Mouse (Mus musculus) hindbrain, embryonic 10.5 days (tissue): Measurements from ENCODE around the gene Mkln1. TPM values are rescaled to one million over a fixed set of nuclear protein-coding genes. Genes with fewer than 3 reads are reported as not detected.

Experiments used
- DNase-seq: peaks from one replicate; pipeline ENCODE4 v3.0.0-alpha.2; 2017; ENCODE audit warnings: low spot score
- H3K27ac ChIP-seq: fragments of 300-500 bp; sonication (generic); 2 replicates; pipeline ENCODE4 v1.5.1; 2016; ENCODE audit warnings: mild to moderate bottlenecking, moderate library complexity
- H3K27me3 ChIP-seq: fragments of 300-500 bp; sonication (generic); 2 replicates; pipeline ENCODE4 v1.6.1; 2016; ENCODE audit warnings: mild to moderate bottlenecking; ENCODE audit not compliant: poor library complexity, insufficient read depth, severe bottlenecking
- H3K36me3 ChIP-seq: fragments of 300-500 bp; sonication (generic); 2 replicates; pipeline ENCODE4 v1.6.1; 2016; ENCODE audit warnings: mild to moderate bottlenecking, moderate library complexity
- H3K4me1 ChIP-seq: fragments of 300-500 bp; sonication (generic); replicated peaks from 2 replicates; pipeline ENCODE4 v1.6.1; 2016; ENCODE audit warnings: mild to moderate bottlenecking
- H3K4me3 ChIP-seq: fragments of 300-500 bp; sonication (generic); 2 replicates; pipeline ENCODE4 v1.5.1; 2016; ENCODE audit warnings: mild to moderate bottlenecking, moderate library complexity
- H3K9me3 ChIP-seq: fragments of 300-500 bp; sonication (generic); 2 replicates; pipeline ENCODE4 v1.6.1; 2016; ENCODE audit warnings: mild to moderate bottlenecking, moderate library complexity
- WGBS: fragments of 180-500 bp; shearing (Covaris S2); methylation state at CpG from one replicate; pipeline ENCODE4 v1.1.7; 2016; 5-methylcytosine and 5-hydroxymethylcytosine counted together
- polyA plus RNA-seq: library from polyadenylated mRNA; unstranded; fragments of >200 nt; fragmentation: Nextera tagmentation; extraction: Ambion mirVana; gene quantifications from 2 replicates; pipeline ENCODE4 v1.2.1, GENCODE M21; 2016

Mkln1 gene
- polyA plus RNA-seq, 1 experiment from 2014 or later: 201 TPM

DNA sequence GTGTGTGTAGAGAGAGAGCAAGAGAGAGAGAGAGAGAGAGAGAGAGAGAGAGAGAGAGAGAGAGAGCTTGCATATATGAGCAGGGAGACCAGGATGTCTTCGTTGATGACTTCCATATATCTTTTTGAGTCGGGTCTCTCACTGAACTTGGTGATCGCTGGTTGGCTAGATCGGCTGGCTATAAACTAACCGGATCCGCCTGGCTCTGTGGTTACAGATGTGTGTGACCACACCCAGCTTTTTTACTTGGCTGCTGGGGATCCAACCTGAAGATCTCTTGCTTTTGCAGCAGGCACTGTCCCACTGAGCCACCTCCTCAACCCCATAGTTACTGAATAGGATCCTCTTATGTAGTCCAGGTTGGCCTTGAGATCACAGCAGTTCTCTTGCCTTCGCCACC is 15.5 kb upstream of the Mkln1 start:
- Histone ChIP-seq H3K9me3 (0 out of 2 replicates have a peak, but pooled peaks cover 3% of the 10 kb centered on the region), H3K36me3 (no peaks in the 10 kb centered on the region), H3K27me3 (no peaks in the 10 kb centered on the region), H3K4me3 (no peak overlapping the region), H3K4me1 (peaks cover 7% of the 10 kb centered on the region; the same call in 1 of the 2 replicates), H3K27ac (no peak overlapping the region)
- DNase-seq: no peak
- 91% methylated on average over 7 of the region's 7 CpGs for WGBS

DNA sequence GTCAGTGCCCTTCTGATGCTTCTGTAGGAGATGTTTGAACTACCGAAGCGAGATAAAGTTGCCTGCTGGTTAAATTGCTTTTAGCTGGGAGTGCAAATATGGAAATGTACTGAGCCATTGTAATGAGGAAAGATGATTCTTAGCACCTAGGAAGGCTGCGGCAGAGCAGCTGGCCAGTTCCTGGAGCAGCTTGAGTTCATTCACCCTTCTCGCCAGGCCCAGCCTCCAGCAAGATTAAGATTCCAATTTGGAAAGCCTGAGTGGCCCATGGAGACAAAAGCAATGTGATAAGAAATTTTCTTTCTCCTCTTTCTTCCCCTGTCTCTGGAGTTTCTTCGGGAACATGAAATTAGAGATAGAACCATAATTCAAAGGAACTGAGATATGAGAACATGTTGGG is 13.7 kb upstream of the Mkln1 start:
- Histone ChIP-seq H3K36me3 (no peaks in the 10 kb centered on the region), H3K4me1 (peaks cover 7% of the 10 kb centered on the region; the same call in 1 of the 2 replicates), H3K9me3 (0 out of 2 replicates have a peak, but pooled peaks cover 3% of the 10 kb centered on the region), H3K4me3 (no peak overlapping the region), H3K27me3 (no peaks in the 10 kb centered on the region), H3K27ac (no peak overlapping the region)
- no peak for DNase-seq
- WGBS: 75% methylated on average over 5 of the region's 5 CpGs

DNA sequence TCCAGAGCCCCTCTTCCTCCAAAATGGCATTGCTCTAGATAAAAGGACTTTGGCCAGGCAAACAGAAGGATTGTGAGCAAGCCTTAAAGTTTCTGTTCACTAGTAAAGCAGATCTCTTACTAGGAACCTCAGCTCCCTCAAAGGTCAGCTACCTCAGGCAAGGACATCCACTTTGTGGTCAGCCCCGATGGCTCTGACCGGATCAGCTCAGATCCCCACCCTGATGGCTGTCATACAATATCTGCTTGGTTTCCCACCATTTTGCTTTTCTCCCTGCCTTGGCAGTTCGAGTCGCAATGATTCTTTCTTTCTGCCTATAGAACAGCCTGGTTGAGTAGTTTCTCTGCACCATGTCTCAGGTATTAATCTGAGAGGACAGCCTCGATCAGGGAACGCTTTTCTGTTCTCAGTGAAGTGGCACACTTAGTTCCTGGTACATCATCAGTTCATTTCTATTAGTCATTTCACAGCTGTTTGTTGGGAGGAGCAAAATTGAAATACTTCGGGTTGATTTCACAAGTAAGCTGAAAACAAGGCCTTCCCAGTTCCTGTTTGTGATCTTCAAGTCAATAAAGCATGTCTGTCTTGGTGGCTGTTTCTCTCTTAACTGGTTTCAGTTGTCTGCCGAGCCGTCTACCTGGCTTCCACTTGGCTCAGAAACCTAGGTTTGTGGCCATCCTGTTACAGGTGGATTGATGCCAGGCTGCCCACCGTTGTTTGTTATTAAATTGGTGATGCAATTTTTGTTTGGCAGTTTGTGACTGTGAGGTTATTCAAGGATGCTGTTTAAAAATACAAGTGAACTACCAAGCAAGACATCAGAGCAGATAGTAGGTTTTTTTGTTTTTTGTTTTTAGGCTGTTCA is 13.0 kb upstream of the Mkln1 start:
- Histone ChIP-seq H3K27ac (no peak overlapping the region), H3K4me1 (peaks cover 12% of the 10 kb centered on the region; the same call in 1 of the 2 replicates), H3K36me3 (no peaks in the 10 kb centered on the region), H3K4me3 (no peak overlapping the region), H3K27me3 (no peaks in the 10 kb centered on the region), H3K9me3 (0 out of 2 replicates have a peak, but pooled peaks cover 1% of the 10 kb centered on the region)
- no peak for DNase-seq
- 94% methylated on average over 10 of the region's 10 CpGs for WGBS

DNA sequence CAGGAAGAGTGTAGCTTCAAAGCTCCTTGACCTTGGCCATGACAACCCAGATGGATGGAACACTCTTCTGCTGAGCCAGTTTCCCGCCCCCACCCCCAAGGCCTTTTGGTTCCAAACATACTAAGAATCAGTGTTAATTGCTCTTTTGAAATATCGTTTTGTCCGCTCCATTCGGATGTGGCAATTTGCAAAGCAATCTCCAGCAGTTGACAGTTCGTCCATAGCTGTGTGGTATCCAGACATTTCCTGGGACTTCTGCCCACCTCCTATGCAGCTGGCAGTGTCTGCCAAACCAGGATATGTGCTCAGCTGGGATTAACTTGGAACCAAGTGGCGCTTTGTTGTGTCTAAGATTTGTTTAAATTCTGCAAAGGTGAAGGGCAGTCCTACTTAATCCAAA is 8.8 kb upstream of the Mkln1 start:
- Histone ChIP-seq H3K4me3 (no peak overlapping the region), H3K27me3 (no peaks in the 10 kb centered on the region), H3K36me3 (no peaks in the 10 kb centered on the region), H3K27ac (no peak overlapping the region), H3K4me1 (peaks cover 5% of the 10 kb centered on the region; the same call in 1 of the 2 replicates), H3K9me3 (no peaks in the 10 kb centered on the region)
- WGBS: 94% methylated on average over 6 of the region's 6 CpGs
- no peak for DNase-seq

DNA sequence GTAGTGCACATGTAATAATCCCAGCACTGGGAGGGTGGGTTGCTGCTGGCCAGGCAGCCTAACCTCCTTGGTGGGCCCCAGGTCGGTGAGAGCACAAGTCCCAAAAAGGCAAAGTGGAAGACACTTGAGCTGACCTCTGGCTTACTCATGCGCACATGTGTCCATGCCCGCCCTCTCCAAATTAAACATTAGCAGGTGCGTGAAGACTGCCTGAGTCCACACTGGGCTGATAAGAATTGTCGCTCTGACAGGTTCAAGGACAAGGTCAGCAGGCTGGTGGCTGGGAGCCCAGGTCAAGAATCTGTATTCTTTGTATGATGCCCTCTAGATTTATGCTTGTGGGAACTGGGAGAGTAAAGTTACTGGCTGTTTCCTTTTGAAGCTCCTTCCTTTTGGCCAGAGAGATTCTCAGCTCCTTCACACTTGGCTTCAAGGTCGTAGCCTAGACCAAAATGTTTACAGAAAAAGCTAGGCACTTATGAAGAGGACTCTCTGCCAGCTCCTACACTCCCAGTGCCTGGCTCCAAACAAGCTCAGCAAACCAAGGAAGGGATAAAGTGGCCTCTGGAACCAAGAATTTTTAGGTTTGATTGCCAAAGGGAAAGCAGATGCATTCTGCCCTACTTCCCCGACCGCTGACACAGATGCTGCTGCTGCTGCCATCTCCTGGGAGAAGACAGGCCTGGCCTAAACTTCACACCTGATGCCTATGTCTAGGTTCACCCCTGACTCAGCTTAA is 8.1 kb upstream of the Mkln1 start:
- DNase-seq: no peak
- H3K36me3 ChIP-seq: no peaks in the 10 kb centered on the region
- 0 out of 2 replicates have a peak, but pooled peaks cover 5% of the 10 kb centered on the region for H3K4me1 ChIP-seq
- H3K27ac ChIP-seq: no peak overlapping the region
- WGBS: 73% methylated on average over 8 of the region's 8 CpGs
- no peaks in the 10 kb centered on the region for H3K9me3 ChIP-seq
- H3K4me3 ChIP-seq: no peak overlapping the region
- H3K27me3 ChIP-seq: no peaks in the 10 kb centered on the region

DNA sequence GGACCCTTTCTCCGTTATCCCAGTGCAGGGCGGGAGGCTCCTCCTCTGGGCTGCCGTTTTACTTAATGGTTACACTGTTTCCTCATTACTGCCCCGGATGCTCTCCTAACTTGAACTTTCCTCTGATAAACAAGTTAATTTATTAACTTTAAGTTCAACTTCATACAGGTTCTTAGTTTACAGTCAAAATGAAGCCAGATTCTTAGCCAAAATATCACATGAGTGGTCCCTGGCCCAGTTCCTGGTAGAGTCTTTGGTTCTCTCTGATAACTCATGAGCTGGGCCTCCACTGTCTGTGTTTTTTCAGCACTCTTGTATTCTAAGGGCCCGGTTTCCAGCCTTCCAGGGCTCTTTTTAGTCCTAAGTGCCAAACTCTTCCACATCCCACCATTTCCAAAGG is 5.7 kb upstream of the Mkln1 start:
- 89% methylated on average over 5 of the region's 5 CpGs for WGBS
- no peak for DNase-seq
- Histone ChIP-seq H3K27ac (no peak overlapping the region), H3K27me3 (no peaks in the 10 kb centered on the region), H3K4me1 (0 out of 2 replicates have a peak, but pooled peaks cover 6% of the 10 kb centered on the region), H3K36me3 (no peaks in the 10 kb centered on the region), H3K4me3 (no peak overlapping the region), H3K9me3 (no peaks in the 10 kb centered on the region)

DNA sequence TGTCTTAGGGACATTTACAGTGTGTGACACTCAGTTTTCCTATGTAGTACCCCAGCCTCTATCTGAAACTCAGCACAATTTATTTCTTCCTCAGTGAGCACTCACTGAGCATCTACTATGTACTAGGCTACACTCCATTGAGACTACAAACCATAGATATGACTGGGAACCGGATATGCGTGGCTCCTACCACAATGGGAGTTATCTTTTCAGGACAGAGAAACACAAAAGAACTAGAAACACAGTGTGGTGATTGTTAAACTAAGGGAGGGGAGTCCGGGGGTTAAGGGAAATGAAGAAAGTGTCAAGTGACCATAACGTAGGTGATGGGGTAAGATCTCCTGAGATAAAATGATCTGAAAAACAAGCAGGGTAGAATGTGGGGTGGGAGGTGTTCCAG is 2.4 kb upstream of the Mkln1 start:
- Histone ChIP-seq H3K4me1 (peaks cover 25% of the 10 kb centered on the region), H3K36me3 (no peaks in the 10 kb centered on the region), H3K27me3 (no peaks in the 10 kb centered on the region), H3K9me3 (no peaks in the 10 kb centered on the region), H3K4me3 (no peak overlapping the region), H3K27ac (no peak overlapping the region)
- no peak for DNase-seq
- 80% methylated on average over 4 of the region's 4 CpGs for WGBS

DNA sequence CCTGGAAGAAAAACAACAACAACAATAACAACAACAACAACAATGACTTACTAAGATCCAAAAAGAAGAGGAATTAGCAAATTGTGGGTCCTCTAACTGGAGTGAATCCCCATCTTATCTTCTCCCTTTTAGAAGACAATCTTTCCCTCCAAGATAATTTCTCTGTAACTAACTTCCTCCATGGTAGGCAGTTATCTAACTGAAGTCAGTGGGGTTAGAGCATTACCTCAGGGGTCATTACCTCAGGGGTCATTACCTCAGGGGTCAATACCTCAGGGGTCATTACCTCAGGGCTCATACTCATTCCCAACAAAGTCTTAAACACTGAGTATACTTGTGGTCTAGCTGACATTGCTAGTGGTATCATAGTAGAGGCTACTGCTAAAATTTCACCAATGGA is 1.2 kb upstream of the Mkln1 start:
- DNase-seq: no peak
- Histone ChIP-seq H3K27me3 (no peaks in the 10 kb centered on the region), H3K27ac (no peak overlapping the region), H3K4me3 (no peak overlapping the region), H3K36me3 (no peaks in the 10 kb centered on the region), H3K9me3 (no peaks in the 10 kb centered on the region), H3K4me1 (peaks cover 32% of the 10 kb centered on the region)

DNA sequence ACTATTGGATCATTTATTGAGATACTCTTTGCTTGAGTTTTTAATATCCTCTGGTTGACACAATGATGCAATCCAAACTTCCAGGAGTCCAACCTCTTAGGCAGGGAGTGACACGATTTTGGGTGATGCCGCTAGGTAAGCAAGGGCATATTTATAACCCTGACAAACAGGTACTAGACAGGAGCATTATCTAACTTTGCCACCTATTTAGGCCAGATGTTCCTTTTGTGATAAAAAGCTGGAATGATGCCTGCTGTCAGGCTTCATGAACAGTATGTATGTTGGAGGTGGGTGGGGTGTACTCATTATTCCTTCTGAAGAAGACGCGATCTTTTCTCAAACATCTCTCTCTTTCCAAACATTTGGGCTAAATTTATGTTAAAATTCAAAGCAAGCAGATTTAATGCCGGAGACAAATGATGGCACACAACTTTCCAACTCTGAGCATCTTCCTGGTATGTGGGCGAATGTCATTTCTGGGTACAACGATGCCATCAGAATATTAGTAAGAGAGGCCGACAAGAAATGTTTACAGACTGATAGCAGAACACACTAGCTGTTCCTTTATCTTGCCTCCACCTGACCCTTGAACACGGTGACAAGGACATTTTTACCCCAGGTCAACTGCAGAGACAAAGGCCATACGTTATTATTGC is 632 bp upstream of the Mkln1 start:
- Histone ChIP-seq H3K27ac (peak overlapping the region; percentile 99), H3K36me3 (no peaks in the 10 kb centered on the region), H3K4me3 (peak overlapping the region; percentile 97; the same call in 1 of the 2 replicates), H3K9me3 (no peaks in the 10 kb centered on the region), H3K4me1 (peaks cover 36% of the 10 kb centered on the region), H3K27me3 (no peaks in the 10 kb centered on the region)
- 68% methylated on average over 10 of the region's 10 CpGs for whole genome bisulfite sequencing
- no peak for DNase-seq

DNA sequence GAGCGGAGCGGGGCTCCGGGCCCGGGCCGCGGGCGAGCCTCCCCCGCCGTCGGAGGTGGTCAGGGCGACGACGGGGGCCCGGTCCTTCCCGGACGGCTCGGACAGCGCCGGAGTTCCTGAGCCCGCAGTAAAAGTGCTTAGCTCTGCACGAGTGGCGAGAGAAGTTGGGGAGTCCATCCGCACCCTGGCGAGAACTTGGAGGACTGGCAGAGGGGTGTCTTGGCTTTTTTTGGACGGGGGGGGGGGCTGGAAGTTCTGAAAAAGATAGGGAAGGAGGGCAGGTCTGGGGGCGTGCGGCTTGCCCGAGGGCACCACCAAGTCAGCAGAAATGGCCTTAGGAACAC is 643 bp downstream of the Mkln1 start:
- Histone ChIP-seq H3K27ac (peak overlapping the region; percentile 99), H3K4me1 (peaks cover 36% of the 10 kb centered on the region), H3K27me3 (no peaks in the 10 kb centered on the region), H3K9me3 (no peaks in the 10 kb centered on the region), H3K36me3 (no peaks in the 10 kb centered on the region), H3K4me3 (peak overlapping the region; percentile 97)
- no peak for DNase-seq
- WGBS: under 1% methylated on average over 28 of the region's 28 CpGs

DNA sequence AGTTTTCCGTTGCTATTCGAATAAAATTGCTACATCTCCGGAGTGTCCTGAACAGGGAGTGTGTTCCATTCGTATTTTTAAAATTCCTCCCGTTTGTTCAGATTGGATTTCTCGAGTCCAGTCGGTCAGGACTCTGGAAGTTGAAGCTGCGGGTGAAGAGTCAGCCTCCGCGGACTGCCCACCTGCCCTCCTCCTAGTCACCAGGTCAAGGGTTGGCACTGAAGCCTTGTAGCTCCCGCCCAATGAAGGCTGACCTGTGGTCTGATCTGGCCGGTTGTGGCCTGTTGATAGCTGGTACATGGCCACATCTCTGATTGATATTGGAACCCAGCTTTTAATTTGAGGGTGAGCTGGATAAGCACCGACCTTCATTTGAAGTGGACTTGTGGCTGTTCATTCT is 1.0 kb downstream of the Mkln1 start:
- Histone ChIP-seq H3K27me3 (no peaks in the 10 kb centered on the region), H3K27ac (peak overlapping the region; percentile 99), H3K9me3 (no peaks in the 10 kb centered on the region), H3K4me1 (peaks cover 36% of the 10 kb centered on the region), H3K4me3 (peak overlapping the region; percentile 97), H3K36me3 (no peaks in the 10 kb centered on the region)
- 3% methylated on average over 13 of the region's 13 CpGs for WGBS
- peak; percentile 47 for DNase-seq

DNA sequence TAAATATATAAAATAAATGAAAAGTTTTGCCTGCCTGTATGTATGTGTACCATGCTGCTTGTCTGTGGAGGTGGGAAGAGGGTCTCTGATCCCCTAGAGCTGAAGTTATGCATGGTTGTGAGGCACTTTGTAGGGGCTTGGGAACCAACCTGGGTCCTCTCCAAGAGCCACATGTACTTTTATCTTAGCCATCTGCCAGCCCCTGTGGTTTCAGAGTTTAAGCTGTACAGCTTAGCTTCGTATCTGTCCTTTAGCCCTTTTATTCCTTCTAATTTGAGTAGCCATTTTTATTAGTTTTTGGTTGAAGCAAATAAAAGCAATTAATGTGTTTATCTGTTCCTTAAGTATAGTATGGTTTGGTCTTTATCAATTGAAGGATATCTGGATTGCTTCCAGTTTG is 12.5 kb downstream of the Mkln1 start:
- 87% methylated on average over 1 of the region's 1 CpGs for WGBS
- Histone ChIP-seq H3K4me1 (peaks cover 25% of the 10 kb centered on the region), H3K27me3 (no peaks in the 10 kb centered on the region), H3K36me3 (no peaks in the 10 kb centered on the region), H3K4me3 (no peak overlapping the region), H3K9me3 (no peaks in the 10 kb centered on the region), H3K27ac (no peak overlapping the region)
- no peak for DNase-seq

DNA sequence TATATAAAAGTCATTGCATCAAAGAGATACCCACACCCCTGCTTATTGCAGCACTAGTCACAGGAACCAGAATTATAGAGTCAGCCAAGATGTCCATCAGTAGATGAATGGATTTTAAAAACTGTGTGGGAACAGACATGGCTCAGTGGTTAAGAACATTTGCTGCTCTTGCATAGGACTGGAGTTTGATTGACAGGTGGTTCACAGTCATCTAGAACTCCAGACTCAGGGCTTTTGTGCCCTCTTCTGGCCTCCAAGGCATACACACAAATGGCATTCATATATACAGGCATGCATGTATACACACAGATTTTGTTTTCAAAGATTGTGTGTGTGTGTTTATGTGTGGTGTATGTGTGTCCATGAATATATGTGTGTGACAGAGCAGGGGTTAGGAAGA is 14.0 kb downstream of the Mkln1 start:
- H3K4me3 ChIP-seq: no peak overlapping the region
- no peak overlapping the region for H3K27ac ChIP-seq
- H3K4me1 ChIP-seq: peaks cover 25% of the 10 kb centered on the region
- no peaks in the 10 kb centered on the region for H3K27me3 ChIP-seq
- no peaks in the 10 kb centered on the region for H3K9me3 ChIP-seq
- peak; percentile 17 for DNase-seq
- no peaks in the 10 kb centered on the region for H3K36me3 ChIP-seq
